Mouse (Mus musculus): ENCODE results near the gene Nt5dc1. TPM values are rescaled to one million over a fixed set of nuclear protein-coding genes. Genes with fewer than 3 reads are reported as not detected.

Nt5dc1 gene
- polyA plus RNA-seq, 1 experiment from 2014 or later: 2.0 TPM

DNA sequence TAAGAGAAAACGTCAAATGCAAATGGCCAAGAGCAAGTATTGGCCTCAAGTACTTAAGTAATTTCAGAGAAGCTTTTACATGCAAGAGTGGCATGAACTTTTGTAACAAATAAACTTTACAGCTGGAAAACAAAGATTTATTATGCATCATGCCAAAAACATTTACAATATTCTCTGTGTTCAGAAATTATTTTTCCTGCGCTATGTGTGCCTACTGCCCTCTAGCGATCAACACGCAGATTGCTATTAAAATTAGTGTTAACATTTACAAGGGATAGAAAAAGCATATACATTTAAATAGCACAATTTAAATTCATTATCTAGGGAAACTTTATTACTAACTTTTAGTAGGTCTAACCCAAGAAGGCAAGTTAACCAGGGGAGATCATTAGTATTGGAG, 91.7 kb downstream of the Nt5dc1 start:
- H3K4me2 ChIP-seq (ENCODE audit: low read length): no peak overlapping the region
- no peak for ATAC-seq

DNA sequence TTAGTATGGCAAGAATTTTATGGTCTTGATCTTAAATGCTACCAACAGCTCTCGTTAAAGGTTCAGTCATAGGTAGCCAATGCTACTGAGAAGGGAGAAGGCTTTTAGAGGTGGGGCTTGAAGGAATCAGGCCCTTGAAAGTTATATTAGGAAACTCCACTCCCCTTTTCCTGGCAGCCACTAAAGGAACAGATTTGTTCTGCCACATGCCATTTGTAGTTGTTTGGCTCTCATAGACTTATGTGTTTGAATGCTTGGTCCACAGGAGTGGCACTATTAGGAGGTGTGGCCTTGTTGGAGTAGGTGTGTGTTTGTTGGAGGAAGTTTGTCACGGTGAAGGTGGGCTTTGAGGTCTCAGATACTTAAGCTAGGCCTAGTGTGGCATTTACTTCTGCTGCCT, 97.5 kb downstream of the Nt5dc1 start:
- 92% methylated on average over 2 of the region's 2 CpGs for WGBS
- Histone ChIP-seq H3K9me3 (ENCODE audit: control insufficient read depth, low read length) (no peaks in the 10 kb centered on the region), H3K9ac (ENCODE audit: low read depth, low read length) (no peak overlapping the region), H3K4me2 (ENCODE audit: low read length) (no peak overlapping the region), H3K27ac (ENCODE audit: low read depth, low read length) (no peak overlapping the region), H3K4me1 (ENCODE audit: control insufficient read depth, insufficient read depth, low read depth, low read length) (peaks cover 8% of the 10 kb centered on the region), H3K4me3 (ENCODE audit: low read length) (no peak overlapping the region), H3K36me3 (ENCODE audit: control insufficient read depth, insufficient read depth, low read length) (no peaks in the 10 kb centered on the region), H3K27me3 (replicated peaks; ENCODE audit: control insufficient read depth, insufficient read depth, low read length) (no peaks in the 10 kb centered on the region)
- ATAC-seq: no peak

More for the DNA sequence above, 91.7 kb downstream of the Nt5dc1 start:
- no peaks in the 10 kb centered on the region for H3K9me3 ChIP-seq (ENCODE audit: control insufficient read depth, low read length)
- H3K27me3 ChIP-seq (replicated peaks; ENCODE audit: control insufficient read depth, insufficient read depth, low read length): no peaks in the 10 kb centered on the region
- no peaks in the 10 kb centered on the region for H3K36me3 ChIP-seq (ENCODE audit: control insufficient read depth, insufficient read depth, low read length)
- H3K9ac ChIP-seq (ENCODE audit: low read depth, low read length): no peak overlapping the region
- 20% methylated on average over 4 of the region's 4 CpGs for WGBS
- H3K4me1 ChIP-seq (ENCODE audit: control insufficient read depth, insufficient read depth, low read depth, low read length): no peaks in the 10 kb centered on the region
- no peak overlapping the region for H3K4me3 ChIP-seq (ENCODE audit: low read length)
- H3K27ac ChIP-seq (ENCODE audit: low read depth, low read length): no peak overlapping the region

- H3K4me2 ChIP-seq (ENCODE audit: low read length): peak overlapping the region; percentile 52
- peak overlapping the region; percentile 78; the same call in 1 of the 2 replicates for H3K27ac ChIP-seq (ENCODE audit: low read depth, low read length)
- no peak; the same call in 1 of the 2 replicates for ATAC-seq
- H3K9me3 ChIP-seq (ENCODE audit: control insufficient read depth, low read length): no peaks in the 10 kb centered on the region
- H3K36me3 ChIP-seq (ENCODE audit: control insufficient read depth, insufficient read depth, low read length): no peaks in the 10 kb centered on the region
- no peaks in the 10 kb centered on the region for H3K27me3 ChIP-seq (replicated peaks; ENCODE audit: control insufficient read depth, insufficient read depth, low read length)
- H3K4me3 ChIP-seq (ENCODE audit: low read length): no peak overlapping the region
- peaks cover 14% of the 10 kb centered on the region for H3K4me1 ChIP-seq (ENCODE audit: control insufficient read depth, insufficient read depth, low read depth, low read length)
- 14% methylated on average over 2 of the region's 2 CpGs for WGBS
- no peak overlapping the region for H3K9ac ChIP-seq (ENCODE audit: low read depth, low read length)
Observed at GRCm38 (mm10) chr10:34317217-34317606, 101.1 kb downstream of the Nt5dc1 start.

DNA sequence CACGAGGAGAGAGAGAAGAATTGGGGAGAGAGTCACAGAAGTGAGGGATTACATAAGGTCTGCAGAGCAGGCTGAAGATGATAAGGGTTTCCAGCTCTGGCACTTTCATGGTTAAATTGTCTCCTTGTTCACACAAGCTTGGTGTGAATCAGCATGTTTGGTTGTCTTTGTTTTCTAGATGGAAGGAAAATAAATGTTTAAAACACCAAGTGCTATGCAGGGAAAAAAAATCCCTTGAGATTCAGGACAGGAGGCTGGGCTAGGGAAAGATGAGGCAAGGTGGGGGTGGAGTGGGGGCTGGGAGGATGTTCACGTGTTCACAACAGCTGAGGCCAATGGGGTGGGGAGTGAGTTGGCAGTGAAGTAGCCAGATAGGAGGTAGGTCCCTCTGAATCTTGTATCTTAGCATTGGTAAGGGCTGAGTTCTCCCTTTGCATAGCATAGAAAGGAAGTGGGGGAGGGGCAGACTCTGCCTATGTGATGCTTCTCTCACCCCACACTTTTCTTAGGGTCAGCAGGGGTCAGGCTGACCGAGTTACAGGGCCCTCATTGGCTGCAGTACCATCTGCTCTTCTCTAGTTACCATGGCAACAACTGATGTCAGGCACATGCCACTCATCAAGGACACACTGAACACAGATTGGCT, 101.7 kb downstream of the Nt5dc1 start:
- H3K4me1 ChIP-seq (ENCODE audit: control insufficient read depth, insufficient read depth, low read depth, low read length): peaks cover 14% of the 10 kb centered on the region
- peak overlapping the region; percentile 25 for H3K4me3 ChIP-seq (ENCODE audit: low read length)
- H3K9ac ChIP-seq (ENCODE audit: low read depth, low read length): peak overlapping the region; percentile 47
- ATAC-seq: peak; percentile 94
- no peaks in the 10 kb centered on the region for H3K9me3 ChIP-seq (ENCODE audit: control insufficient read depth, low read length)
- no peaks in the 10 kb centered on the region for H3K36me3 ChIP-seq (ENCODE audit: control insufficient read depth, insufficient read depth, low read length)
- H3K4me2 ChIP-seq (ENCODE audit: low read length): peak overlapping the region; percentile 52
- H3K27ac ChIP-seq (ENCODE audit: low read depth, low read length): peak overlapping the region; percentile 78
- no peaks in the 10 kb centered on the region for H3K27me3 ChIP-seq (replicated peaks; ENCODE audit: control insufficient read depth, insufficient read depth, low read length)
- 1% methylated on average over 3 of the region's 3 CpGs for WGBS

DNA sequence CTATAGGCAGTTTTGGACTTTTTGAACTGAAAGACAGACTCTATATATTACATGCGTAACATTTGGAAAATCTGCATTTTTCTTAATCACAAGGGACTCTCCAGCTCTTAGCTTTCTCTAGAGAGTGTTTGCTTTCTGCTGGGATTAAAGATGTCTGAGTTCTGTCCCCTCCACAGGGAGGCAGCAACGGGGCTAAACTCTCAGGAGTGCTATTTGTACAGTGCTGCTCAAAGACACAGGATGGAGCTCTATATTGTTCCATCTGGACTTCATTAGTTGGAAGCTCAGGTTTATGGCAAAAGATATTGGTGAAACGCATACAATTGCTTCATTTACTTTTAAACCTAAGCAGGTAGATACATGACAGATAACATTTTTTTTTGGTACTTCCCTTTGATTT, 105.8 kb downstream of the Nt5dc1 start:
- Histone ChIP-seq H3K36me3 (ENCODE audit: control insufficient read depth, insufficient read depth, low read length) (no peaks in the 10 kb centered on the region), H3K9me3 (ENCODE audit: control insufficient read depth, low read length) (no peaks in the 10 kb centered on the region), H3K4me3 (ENCODE audit: low read length) (no peak overlapping the region), H3K9ac (ENCODE audit: low read depth, low read length) (no peak overlapping the region), H3K27ac (ENCODE audit: low read depth, low read length) (no peak overlapping the region), H3K4me1 (ENCODE audit: control insufficient read depth, insufficient read depth, low read depth, low read length) (peaks cover 14% of the 10 kb centered on the region), H3K4me2 (ENCODE audit: low read length) (no peak overlapping the region), H3K27me3 (replicated peaks; ENCODE audit: control insufficient read depth, insufficient read depth, low read length) (no peaks in the 10 kb centered on the region)
- 67% methylated on average over 3 of the region's 3 CpGs for WGBS
- ATAC-seq: no peak

DNA sequence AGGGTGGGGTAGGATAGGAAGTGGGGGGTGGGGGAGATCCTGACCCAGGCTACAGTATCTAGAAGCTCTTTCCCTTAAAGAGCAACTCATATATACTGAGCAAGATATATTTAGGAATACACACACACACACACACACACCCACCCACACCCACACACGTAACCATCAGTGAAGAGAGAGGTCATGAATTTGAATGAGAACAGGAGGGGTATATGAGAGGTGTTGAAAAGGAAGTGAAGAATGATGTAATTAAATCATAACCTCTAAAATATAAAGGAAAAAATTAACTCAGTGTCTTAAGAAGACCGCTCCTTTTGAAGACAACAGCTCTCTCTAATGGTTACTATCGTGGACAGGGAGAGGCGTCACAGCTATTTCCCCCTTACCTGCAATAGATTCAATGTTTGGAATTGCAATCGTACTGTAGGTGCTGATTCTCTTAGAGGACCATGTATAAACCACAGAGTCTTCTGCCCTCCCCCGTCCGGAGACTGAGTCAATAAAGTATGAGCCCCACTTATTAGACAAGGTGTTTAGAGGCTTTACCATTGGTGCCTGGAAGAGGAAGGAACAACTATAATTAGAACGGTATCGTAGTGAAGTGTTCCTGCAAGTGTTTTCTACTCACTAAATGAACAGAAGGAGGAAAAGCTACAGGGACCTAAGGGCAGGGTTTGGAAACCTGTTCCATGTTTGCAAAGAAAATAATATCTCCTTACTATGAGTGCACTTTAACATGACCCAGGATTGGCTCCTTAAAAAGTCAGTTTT, 108.3 kb downstream of the Nt5dc1 start:
- 94% methylated on average over 9 of the region's 9 CpGs for WGBS
- H3K4me1 ChIP-seq (ENCODE audit: control insufficient read depth, insufficient read depth, low read depth, low read length): no peaks in the 10 kb centered on the region
- ATAC-seq: no peak

GRCm38 (mm10) chr10:34307070-34307469, 111.3 kb downstream of the Nt5dc1 start:
- Histone ChIP-seq H3K4me2 (ENCODE audit: low read length) (no peak overlapping the region), H3K36me3 (ENCODE audit: control insufficient read depth, insufficient read depth, low read length) (no peaks in the 10 kb centered on the region), H3K27ac (ENCODE audit: low read depth, low read length) (no peak overlapping the region), H3K27me3 (replicated peaks; ENCODE audit: control insufficient read depth, insufficient read depth, low read length) (no peaks in the 10 kb centered on the region), H3K9me3 (ENCODE audit: control insufficient read depth, low read length) (no peaks in the 10 kb centered on the region), H3K4me1 (ENCODE audit: control insufficient read depth, insufficient read depth, low read depth, low read length) (peaks cover 6% of the 10 kb centered on the region), H3K9ac (ENCODE audit: low read depth, low read length) (no peak overlapping the region), H3K4me3 (ENCODE audit: low read length) (no peak overlapping the region)
- ATAC-seq: no peak

More for the DNA sequence above, 108.3 kb downstream of the Nt5dc1 start:
- Histone ChIP-seq H3K9me3 (ENCODE audit: control insufficient read depth, low read length) (no peaks in the 10 kb centered on the region), H3K36me3 (ENCODE audit: control insufficient read depth, insufficient read depth, low read length) (no peaks in the 10 kb centered on the region), H3K9ac (ENCODE audit: low read depth, low read length) (no peak overlapping the region), H3K4me2 (ENCODE audit: low read length) (no peak overlapping the region), H3K27ac (ENCODE audit: low read depth, low read length) (no peak overlapping the region), H3K4me3 (ENCODE audit: low read length) (no peak overlapping the region), H3K27me3 (replicated peaks; ENCODE audit: control insufficient read depth, insufficient read depth, low read length) (no peaks in the 10 kb centered on the region)

DNA sequence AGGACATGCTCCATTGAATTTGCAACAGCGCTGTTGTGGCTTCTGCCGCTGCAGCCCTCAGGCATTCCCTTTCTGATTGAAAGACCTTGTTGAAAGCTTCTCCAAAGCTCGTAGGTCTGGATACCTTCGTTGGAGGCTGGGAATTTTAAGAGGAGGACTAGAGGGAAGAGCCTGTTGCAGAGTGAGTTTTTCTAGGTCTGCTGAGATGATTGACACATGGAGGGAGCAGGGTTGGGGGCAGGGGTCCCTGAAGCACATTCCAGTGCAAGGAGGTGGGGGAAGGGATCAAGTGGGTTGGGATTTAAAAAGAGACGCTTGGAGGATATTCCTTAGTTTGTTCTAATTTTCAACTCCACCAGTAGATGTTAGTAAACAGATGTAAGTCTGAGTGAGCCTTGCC, 118.0 kb downstream of the Nt5dc1 start:
- H3K36me3 ChIP-seq (ENCODE audit: control insufficient read depth, insufficient read depth, low read length): no peaks in the 10 kb centered on the region
- H3K4me3 ChIP-seq (ENCODE audit: low read length): peak overlapping the region; percentile 64
- no peaks in the 10 kb centered on the region for H3K27me3 ChIP-seq (replicated peaks; ENCODE audit: control insufficient read depth, insufficient read depth, low read length)
- no peaks in the 10 kb centered on the region for H3K9me3 ChIP-seq (ENCODE audit: control insufficient read depth, low read length)
- peak overlapping the region; percentile 70 for H3K9ac ChIP-seq (ENCODE audit: low read depth, low read length)
- peak overlapping the region; percentile 67 for H3K27ac ChIP-seq (ENCODE audit: low read depth, low read length)
- 2% methylated on average over 5 of the region's 5 CpGs for WGBS
- H3K4me2 ChIP-seq (ENCODE audit: low read length): peak overlapping the region; percentile 99
- ATAC-seq: no peak
- H3K4me1 ChIP-seq (ENCODE audit: control insufficient read depth, insufficient read depth, low read depth, low read length): peaks cover 31% of the 10 kb centered on the region

DNA sequence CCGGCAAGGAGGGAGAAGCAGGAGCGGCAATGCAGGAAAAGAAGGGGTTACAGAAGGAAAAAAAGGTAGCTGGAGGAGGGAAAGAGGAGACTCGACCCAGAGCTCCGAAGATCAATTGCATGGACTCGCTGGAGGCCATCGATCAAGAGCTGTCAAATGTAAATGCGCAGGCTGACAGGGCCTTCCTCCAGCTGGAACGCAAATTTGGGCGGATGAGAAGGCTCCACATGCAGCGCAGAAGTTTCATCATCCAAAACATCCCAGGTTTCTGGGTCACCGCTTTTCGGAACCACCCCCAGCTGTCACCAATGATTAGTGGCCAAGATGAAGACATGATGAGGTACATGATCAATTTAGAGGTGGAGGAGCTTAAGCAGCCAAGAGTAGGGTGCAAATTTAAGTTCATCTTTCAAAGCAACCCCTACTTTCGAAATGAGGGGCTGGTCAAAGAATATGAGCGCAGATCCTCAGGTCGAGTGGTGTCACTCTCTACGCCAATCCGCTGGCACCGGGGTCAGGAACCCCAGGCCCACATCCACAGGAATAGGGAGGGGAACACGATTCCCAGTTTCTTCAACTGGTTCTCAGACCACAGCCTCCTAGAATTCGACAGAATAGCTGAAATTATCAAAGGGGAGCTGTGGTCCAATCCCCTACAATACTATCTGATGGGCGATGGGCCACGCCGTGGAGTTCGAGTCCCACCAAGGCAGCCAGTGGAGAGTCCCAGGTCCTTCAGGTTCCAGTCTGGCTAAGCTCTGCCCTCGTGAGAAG, 120.2 kb downstream of the Nt5dc1 start:
- H3K9me3 ChIP-seq (ENCODE audit: control insufficient read depth, low read length): no peaks in the 10 kb centered on the region
- H3K4me1 ChIP-seq (ENCODE audit: control insufficient read depth, insufficient read depth, low read depth, low read length): peaks cover 31% of the 10 kb centered on the region
- H3K27me3 ChIP-seq (replicated peaks; ENCODE audit: control insufficient read depth, insufficient read depth, low read length): no peaks in the 10 kb centered on the region
- H3K36me3 ChIP-seq (ENCODE audit: control insufficient read depth, insufficient read depth, low read length): no peaks in the 10 kb centered on the region
- peak overlapping the region; percentile 64 for H3K4me3 ChIP-seq (ENCODE audit: low read length)
- ATAC-seq: peak; percentile 1; the same call in 1 of the 2 replicates
- H3K4me2 ChIP-seq (ENCODE audit: low read length): peak overlapping the region; percentile 99
- H3K9ac ChIP-seq (ENCODE audit: low read depth, low read length): peak overlapping the region; percentile 80
- 35% methylated on average over 25 of the region's 25 CpGs for WGBS
- peak overlapping the region; percentile 95 for H3K27ac ChIP-seq (ENCODE audit: low read depth, low read length)

All from hindbrain, embryonic 16.5 days (tissue).